Mouse (Mus musculus) spleen, adult 2 months (tissue): ENCODE data around the gene Lsm3. TPM values are rescaled to one million over a fixed set of nuclear protein-coding genes. Genes with fewer than 3 reads are reported as not detected.

ENCODE experiments used
- DNase-seq, 2 experiments: peaks; one replicate each; pipeline versions ENCODE4 v3.0.0 to v3.0.0-alpha.2; 2012 to 2021; ENCODE audit warnings: low spot score in 2 of 2, low read depth in 1 of 2
- H3K27ac ChIP-seq: fragments of 200-500 bp; 2 replicates; pipeline ENCODE4 v1.5.1; 2012; ENCODE audit warnings: low read length, inconsistent platforms; ENCODE audit not compliant: insufficient read depth
- H3K27me3 ChIP-seq: fragments of 200-500 bp; 2 replicates; pipeline ENCODE4 v1.6.1; 2012; ENCODE audit warnings: mild to moderate bottlenecking, moderate library complexity, low read length, inconsistent platforms; ENCODE audit not compliant: control insufficient read depth, insufficient read depth
- H3K36me3 ChIP-seq: fragments of 200-500 bp; 2 replicates; pipeline ENCODE4 v1.6.1; 2012; ENCODE audit warnings: mild to moderate bottlenecking, low read length, inconsistent platforms; ENCODE audit not compliant: control insufficient read depth, insufficient read depth
- H3K4me1 ChIP-seq: fragments of 200-500 bp; 2 replicates; pipeline ENCODE4 v1.6.1; 2011; ENCODE audit warnings: inconsistent platforms; ENCODE audit not compliant: control insufficient read depth, insufficient read depth, insufficient read length
- H3K4me3 ChIP-seq: fragments of 200-500 bp; 2 replicates; pipeline ENCODE4 v1.5.1; 2011; ENCODE audit warnings: mild to moderate bottlenecking, inconsistent platforms; ENCODE audit not compliant: insufficient read depth, insufficient read length; ENCODE audit errors: extremely low read depth
- CTCF ChIP-seq: fragments of 200-500 bp; IDR thresholded peaks from 2 replicates; pipeline ENCODE4 v1.5.1; 2011; ENCODE audit warnings: mild to moderate bottlenecking, inconsistent platforms; ENCODE audit not compliant: insufficient read depth, insufficient read length, insufficient replicate concordance; ENCODE audit errors: extremely low read depth
- POLR2A ChIP-seq: fragments of 200-500 bp; IDR thresholded peaks from 2 replicates; pipeline ENCODE4 v1.6.1; 2011; ENCODE audit warnings: low read depth, low read length, inconsistent platforms
- WGBS: fragments of 180-500 bp; shearing (Covaris S2); methylation state at CpG from one replicate; pipeline ENCODE4 v1.1.7; 2018; 5-methylcytosine and 5-hydroxymethylcytosine counted together
- polyA plus RNA-seq: library from polyadenylated mRNA; depleted of rRNA; stranded (reverse); fragments of >200 nt; gene quantifications from 2 replicates; pipeline ENCODE4 v1.2.3, GENCODE M21; 2012

Gene Lsm3
- polyA plus RNA-seq, 1 experiment = 10.5 TPM

DNA sequence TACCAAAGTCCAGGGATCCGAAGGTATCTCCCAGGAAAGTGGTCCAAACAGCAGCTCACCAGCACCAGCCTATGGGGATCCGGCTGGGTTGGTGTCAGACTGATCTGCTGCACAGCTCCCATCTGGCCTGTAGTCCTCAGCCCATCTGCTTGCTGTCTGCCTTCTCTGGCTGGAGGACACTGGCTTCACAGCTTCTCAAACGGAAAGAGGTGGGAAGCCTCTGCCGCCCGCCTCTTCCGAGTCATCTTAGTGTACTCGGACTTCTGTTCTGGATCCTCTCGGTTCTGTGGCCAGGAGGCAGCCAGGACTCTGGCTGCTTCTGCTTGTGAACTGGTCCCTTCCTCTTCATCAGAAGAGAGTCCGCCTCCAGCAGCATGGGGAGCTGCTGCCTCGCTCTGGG, 25.9 kb upstream of the Lsm3 start:
- 87% methylated on average over 10 of the region's 10 CpGs for WGBS
- Histone ChIP-seq H3K4me3 (no peak overlapping the region), H3K4me1 (no peaks in the 10 kb centered on the region), H3K27ac (no peak overlapping the region), H3K27me3 (no peaks in the 10 kb centered on the region), H3K36me3 (peaks cover 38% of the 10 kb centered on the region)
- TF ChIP-seq CTCF = no peak
- TF ChIP-seq POLR2A = no peak
- DNase-seq = no peak

DNA sequence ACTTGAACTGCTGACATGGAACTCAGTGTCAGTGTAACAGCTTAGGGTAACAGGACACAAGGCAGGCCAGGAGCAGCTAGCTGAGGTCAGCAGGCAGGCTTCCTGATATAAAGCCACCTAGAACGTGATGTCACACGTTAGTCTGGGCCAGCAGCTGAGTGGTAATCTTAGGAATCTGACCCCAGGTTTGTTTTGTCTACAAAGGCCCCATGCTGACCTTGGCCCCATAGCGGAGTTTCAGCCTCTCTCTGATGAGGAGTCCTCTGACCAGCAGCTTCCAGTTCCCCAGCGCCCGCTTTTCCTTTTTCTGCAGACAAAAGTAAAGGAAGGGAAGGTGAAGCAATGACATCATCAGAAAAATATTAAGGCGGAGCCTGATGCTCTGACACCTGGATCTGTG, 24.7 kb upstream of the Lsm3 start:
- no peak for TF ChIP-seq CTCF
- TF ChIP-seq POLR2A = no peak
- WGBS = 87% methylated on average over 6 of the region's 6 CpGs
- DNase-seq = no peak
- Histone ChIP-seq H3K27me3 (no peaks in the 10 kb centered on the region), H3K4me3 (no peak overlapping the region), H3K4me1 (no peaks in the 10 kb centered on the region), H3K27ac (no peak overlapping the region), H3K36me3 (peaks cover 36% of the 10 kb centered on the region)

DNA sequence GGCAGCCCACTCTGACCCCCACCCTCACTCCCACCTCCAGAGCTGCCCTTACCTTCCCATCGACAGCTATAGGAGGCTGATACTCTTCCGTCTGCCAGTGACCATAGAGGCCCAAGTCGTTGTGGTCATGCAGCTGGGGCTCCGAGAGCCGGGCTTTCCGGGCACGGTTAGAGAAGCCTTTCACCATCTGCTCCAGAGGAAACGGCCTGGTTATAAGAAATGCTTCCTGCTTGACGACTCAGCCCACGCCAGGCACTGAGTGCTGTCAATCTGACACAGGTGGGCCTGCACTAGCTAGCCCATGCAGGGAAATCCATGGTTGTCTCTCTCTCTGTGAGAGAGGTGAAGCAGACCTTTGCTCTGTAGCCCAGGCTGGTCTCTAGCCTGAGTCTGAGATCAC, 22.7 kb upstream of the Lsm3 start:
- no peak for TF ChIP-seq CTCF
- no peak for TF ChIP-seq POLR2A
- no peak for DNase-seq
- 34% methylated on average over 10 of the region's 10 CpGs for WGBS
- H3K27me3 ChIP-seq = no peaks in the 10 kb centered on the region
- no peak overlapping the region for H3K27ac ChIP-seq
- H3K4me3 ChIP-seq = no peak overlapping the region
- peaks cover 37% of the 10 kb centered on the region for H3K36me3 ChIP-seq
- H3K4me1 ChIP-seq = no peaks in the 10 kb centered on the region

DNA sequence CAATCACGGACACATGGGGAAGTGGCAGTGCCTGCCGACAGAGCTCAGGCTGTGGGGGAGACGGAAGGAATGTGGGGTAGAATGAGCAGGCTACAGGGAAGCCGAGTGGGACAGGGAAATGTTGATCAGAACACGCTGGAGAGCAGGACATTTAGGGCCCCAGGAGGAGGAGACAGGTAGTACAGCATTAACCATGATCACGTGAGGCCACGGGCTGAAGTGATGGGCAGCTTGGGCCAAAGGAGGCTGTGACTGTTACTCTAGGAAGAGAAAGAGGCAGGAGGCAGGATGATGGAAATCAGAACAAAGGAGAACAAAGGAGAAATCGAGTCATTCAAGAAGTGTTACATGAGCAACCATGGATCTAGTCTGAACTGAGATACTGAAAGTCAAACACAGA, 21.2 kb upstream of the Lsm3 start:
- no peaks in the 10 kb centered on the region for H3K27me3 ChIP-seq
- H3K27ac ChIP-seq = no peak overlapping the region
- peaks cover 41% of the 10 kb centered on the region for H3K36me3 ChIP-seq
- TF ChIP-seq CTCF (no peak), POLR2A (no peak)
- H3K4me3 ChIP-seq = no peak overlapping the region
- no peaks in the 10 kb centered on the region for H3K4me1 ChIP-seq
- DNase-seq = no peak
- 87% methylated on average over 8 of the region's 8 CpGs for WGBS

DNA sequence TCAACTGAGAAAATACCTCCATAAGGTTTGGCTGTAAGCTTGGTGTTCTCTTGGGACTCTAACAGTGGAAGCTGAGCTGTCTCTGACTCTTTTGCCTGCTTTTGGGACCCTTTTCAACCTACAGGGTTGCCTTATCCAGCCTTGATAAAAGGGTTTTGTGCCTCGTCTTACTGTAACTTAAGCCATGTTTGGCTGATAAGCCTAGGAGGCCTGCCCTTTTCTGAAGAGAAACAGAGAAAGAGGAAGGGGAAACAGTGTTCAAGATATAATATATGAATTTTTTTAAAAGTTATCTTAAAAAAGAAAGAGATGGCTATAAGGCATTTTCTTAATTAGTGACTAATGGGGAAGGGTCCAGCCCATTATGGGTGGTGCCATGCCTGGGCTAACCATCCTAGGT, 12.4 kb upstream of the Lsm3 start:
- Histone ChIP-seq H3K27ac (no peak overlapping the region), H3K36me3 (peaks cover 55% of the 10 kb centered on the region), H3K27me3 (no peaks in the 10 kb centered on the region), H3K4me3 (no peak overlapping the region), H3K4me1 (peaks cover 7% of the 10 kb centered on the region; the same call in 1 of the 2 replicates)
- DNase-seq = no peak
- TF ChIP-seq CTCF (no peak), POLR2A (no peak)
- WGBS = 91% methylated on average over 1 of the region's 1 CpGs

DNA sequence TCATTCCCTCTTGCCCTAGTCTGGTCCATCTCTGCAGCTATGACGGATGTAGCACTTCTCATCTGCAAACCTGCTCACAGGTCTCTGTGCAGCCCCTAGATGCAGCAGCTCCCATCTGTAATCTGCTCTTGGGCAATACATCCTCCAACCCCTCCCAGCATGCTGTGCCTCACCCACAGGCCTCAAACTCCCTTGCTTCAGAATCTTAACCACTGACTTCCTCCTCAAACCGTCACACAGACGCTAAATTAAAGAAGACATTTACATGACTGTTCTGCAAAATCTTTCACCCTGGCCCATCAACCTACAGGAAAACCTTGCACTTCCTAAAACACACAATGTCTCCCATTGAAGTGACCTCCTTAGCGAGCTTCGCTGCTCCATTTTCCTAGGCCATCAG, 9.7 kb upstream of the Lsm3 start:
- peaks cover 38% of the 10 kb centered on the region for H3K36me3 ChIP-seq
- no peak for TF ChIP-seq CTCF
- no peak for TF ChIP-seq POLR2A
- H3K4me1 ChIP-seq = peaks cover 7% of the 10 kb centered on the region; the same call in 1 of the 2 replicates
- DNase-seq = peak in 1 of 2 experiments; percentile 11
- H3K4me3 ChIP-seq = no peak overlapping the region
- peak overlapping the region; percentile 52 for H3K27ac ChIP-seq
- WGBS = 24% methylated on average over 5 of the region's 5 CpGs
- H3K27me3 ChIP-seq = no peaks in the 10 kb centered on the region

DNA sequence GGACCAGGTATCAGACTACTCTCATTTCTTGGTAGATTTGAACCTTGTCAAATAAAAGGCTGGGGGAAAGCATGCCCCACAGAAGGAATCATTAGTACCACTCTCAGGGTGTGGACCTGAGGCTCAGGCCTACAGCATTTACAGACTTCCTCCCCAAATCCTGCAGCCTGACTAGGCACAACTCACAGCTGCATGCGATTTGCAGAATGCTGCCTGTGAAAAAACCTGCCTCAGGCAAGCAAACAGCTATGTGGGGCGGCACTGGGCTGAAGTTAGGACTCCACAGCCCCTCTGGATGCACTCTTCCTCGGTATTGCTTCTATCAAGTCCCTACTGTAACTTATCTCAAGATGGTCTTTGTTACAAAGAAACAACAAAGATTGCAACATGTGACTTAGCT, 7.7 kb upstream of the Lsm3 start:
- H3K4me3 ChIP-seq = no peak overlapping the region
- H3K27ac ChIP-seq = no peak overlapping the region
- peaks cover 34% of the 10 kb centered on the region for H3K36me3 ChIP-seq
- H3K4me1 ChIP-seq = peaks cover 7% of the 10 kb centered on the region; the same call in 1 of the 2 replicates
- no peak for DNase-seq
- 61% methylated on average over 3 of the region's 3 CpGs for WGBS
- no peaks in the 10 kb centered on the region for H3K27me3 ChIP-seq
- TF ChIP-seq POLR2A = no peak
